Mouse (Mus musculus) cerebellum, adult (tissue): ENCODE results near the gene Afm.

Source experiments
- ATAC-seq: cut with Nextera tagmentation; 2 replicates; pipeline ENCODE4 v1.9.2; 2017; ENCODE audit warnings: mild to moderate bottlenecking, moderate library complexity, mixed read lengths; ENCODE audit not compliant: insufficient number of reproducible peaks, low FRiP score, low TSS enrichment

Afm gene

DNA sequence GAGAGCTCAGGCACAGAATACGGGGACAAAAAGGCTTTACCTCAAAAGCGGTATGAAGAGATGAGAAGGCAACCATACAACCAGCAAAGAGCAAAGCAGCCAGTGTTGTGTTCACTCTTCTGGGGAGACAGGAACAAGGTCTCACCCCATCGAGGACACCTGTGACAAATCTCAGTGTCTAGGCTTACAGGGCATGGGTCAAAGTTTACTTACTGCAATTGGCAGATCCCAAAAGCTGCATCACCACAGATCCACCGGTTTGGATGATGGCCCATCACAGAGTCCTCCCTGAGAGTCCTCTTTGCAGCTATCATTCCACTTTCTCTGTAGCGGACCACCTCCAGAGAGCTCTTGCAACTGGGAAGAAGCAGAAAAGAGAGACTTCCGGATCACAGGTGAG lies 3.2 kb upstream of the Afm start:
- no peak for ATAC-seq

DNA sequence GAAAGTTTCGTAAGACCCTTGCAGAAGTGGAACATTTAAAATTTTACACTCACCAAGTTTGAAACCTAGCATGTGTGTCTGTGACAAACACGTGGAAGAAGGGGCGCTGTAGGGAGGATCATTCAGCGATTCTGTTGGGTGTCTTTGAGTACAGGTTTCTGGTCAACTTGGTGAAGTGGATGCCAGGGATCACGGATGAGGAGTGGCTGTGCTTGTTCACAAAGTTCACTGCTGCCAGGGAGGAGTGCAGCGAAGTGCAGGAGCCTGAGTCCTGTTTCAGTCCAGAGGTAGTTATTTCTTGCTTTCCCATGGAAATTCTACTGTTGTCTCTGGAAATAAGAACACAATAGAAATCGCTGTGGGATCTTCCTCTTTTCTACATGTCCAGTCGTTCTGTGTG lies 32.5 kb downstream of the Afm start:
- ATAC-seq = no peak

DNA sequence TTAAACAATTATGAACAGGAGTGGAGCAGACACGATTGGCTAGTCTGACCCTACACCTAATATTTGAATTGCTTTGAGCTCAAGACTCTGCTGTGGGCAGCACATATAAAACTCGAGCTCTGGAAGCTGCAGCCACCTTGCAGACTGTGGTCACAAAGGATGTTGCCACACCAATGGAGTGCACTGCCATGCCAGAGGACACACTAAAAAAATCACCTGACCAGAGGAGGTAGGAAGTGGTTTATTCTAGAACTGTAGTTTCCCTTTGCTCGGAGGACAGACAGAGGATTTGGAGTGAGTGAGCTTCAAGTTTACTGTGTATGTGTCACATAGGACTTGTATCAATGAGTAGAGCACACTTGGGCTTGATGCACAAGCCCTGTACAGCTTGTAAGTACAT lies 37.3 kb downstream of the Afm start:
- ATAC-seq = no peak

DNA sequence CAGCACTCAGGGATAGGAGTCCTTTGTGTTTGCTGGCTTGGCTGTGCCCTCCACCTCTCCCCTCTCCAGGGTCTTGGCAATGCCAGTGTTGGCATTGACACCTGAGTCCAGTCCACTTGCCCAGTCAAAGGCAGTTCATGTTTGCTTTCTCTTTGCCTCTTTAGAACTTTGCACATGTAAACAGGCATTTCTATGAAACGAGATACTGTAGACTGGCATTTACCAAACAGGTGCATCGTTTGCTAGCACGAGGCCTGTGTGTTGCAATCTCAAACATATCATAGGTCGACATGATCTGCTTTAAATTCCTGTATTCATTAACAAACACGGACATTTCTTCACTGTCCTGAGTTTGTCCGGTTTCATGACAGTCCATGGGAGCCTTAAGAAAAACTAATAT lies 42.0 kb downstream of the Afm start, which contains the start of gene 5830473C10Rik:
TSS of gene 5830473C10Rik (plus strand) at position 365 of the 400 bp plus-strand sequence.
- ATAC-seq = no peak

DNA sequence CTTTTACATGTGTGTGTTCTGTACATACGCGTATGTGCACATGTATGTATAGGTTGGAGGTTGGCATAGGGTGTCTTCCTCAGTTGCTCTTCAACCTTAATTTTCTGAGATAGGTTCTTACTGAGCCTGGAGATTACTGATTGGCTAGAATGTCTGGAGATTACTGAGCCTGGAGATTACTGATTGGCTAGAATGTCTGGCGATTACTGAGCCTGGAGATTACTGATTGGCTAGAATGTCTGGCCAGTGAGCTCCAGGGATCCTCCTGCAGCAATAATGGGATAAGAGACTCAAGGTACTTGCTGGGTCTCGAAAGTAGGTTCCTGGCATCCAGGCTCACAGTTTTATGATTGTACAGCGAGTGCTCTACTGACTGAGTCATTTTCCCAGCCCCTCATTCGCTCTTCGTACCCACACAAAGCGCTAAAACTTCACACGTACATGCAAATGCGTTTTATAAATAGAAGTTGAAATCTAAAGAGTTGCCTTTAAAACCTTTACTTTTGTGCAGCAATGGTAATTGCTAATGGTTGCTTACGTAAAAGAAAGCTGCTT lies 43.1 kb downstream of the Afm start:
- no peak for ATAC-seq

DNA sequence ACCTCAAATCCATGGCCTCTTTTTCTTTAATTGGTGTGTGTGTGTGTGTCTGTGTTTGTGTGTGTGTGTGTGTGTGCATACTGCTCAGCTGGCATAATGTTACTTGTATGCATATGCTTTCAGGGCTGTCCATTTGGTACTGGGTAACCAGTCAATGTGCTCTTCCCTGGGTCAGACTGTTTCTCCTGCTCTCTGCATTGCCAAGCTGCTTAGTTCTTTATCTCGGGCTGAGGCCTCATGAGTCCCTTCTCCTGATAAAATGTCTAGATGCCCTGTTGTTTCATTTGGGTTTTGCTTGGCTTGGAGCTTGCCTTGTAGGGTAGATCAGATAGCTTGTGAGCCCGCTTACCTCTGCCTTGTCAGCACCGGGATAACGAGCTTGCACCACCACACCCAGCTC lies 44.1 kb downstream of the Afm start:
- ATAC-seq = no peak

DNA sequence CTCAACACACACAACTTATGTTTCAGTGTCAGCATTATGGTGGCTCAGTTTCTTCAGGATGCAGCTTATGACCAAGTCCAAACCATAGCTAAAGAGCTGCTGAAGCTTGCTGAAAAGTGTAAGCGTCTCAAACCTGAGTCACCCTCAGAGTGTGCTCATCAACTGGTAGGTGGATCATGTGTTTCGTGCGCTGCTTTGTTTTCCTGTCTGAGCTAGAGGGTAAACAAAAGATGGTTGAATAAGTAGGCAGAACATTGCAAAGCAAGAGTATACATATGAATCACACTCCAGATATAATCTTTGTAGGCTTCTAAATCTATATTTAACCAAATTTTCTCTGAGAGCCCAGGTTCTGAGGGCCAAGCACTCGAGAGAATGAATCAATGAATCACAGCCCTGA lies 45.4 kb downstream of the Afm start:
- no peak for ATAC-seq

DNA sequence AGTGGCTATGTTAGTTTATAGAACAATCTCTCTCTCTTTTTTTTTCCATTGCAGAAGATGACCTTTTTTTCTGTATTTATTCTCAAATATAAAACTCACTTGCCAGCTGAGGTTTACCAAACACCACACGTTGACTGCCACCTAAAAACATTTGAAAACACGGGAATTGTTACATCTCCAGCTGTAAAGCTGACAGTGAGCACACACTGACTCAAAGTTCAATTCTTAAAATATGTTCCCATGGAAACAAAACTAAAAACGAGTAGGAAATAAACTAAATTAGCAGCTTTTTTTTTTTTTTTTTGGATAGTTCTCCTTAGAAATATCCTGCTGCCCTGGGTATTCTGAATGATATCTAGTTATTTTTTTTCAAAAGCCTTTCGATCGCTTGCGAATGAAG lies 46.5 kb downstream of the Afm start:
- ATAC-seq = no peak

DNA sequence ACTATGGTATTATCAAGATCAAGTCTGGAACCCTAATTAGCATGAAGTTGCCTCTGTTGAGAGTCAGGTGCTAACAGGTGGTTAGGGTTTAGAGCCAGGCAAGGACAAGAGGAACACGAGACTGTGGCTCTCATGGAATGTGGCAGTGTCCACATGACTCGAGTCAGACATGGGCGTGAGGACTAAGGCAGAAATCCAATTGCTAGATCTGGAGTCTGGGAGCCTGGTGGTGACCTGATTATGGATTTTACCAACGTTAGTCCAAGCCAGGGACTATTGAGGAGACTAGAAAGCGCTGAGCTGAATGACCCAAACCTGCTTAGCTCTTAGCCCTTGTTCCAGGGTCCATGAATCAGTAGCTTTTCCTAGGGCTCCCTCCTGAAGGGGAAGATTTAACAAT lies 49.1 kb downstream of the Afm start:
- no peak for ATAC-seq

DNA sequence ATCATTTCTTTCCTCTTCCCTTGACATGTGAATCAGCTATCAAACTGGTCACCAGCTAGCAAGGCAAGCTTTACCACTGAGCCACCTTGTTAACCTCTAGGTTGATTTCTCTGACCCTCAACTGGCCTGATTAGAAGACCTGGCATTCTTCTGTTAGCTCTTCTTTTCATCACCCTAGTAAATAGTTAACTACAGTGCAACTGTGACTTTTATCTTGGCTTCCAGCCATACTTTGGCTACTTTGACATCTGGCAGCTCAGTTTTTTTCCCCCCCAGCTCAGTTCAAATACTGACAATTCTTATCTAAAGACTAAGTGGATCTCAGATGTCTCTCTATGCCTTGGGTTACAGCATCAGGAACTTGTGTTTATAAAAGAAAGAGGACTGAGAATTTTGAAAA lies 49.6 kb downstream of the Afm start:
- ATAC-seq = no peak

DNA sequence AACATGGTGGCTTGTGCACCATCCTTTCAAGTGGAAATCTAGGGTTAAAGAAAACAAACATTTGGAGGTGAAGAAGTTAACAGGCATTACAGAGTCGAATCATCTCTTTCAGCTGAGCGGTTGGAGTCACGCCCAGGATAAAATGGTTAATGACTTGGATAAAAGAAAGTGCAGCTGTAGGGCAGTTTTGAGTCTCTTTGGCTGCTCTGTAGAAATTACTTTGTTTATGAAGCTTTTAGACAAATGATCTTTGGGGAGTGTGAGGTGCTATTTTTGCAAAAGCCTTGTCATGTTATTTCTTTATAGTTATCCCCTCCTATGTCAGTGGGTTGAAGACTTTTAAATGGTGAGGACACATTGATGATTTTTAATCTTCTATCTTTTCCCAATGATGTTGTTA lies 52.5 kb downstream of the Afm start:
- no peak for ATAC-seq

DNA sequence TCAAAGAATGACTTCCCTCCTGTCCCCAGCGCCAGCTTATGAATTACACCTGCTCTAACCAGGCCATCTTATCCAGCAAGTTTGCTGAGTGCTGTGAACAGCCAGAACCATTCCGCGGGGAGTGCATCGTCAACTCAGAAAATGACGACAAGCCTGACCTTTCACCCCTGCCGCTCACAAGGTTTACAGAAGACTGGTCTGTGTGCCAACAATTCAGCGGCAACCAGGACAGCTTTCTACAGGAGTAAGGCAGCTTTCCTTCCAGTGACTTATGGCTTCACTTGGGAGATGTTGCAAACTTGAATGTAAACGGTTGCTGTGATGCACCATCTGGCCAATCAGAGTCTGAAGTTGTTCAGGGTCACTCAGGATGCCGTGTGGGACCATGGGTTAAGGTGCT lies 59.0 kb downstream of the Afm start:
- ATAC-seq = no peak

DNA sequence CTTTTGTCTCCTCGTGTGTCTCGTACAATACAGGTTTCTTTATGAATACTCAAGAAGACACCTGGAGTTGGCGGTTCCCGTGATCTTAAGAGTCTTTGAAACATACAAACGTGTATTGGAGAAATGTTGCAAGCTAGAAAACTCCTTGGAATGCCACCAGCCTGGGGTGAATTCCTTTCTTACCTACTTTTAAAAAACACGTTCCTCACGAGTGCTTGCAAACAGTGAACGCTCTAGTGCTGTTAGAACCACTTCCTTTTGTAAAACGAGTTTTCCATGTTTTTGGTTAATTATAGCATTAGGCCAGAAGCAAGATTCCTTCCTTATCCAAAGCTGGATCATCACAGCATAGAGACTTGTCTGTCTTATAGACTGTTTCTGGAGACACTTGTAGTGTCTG lies 60.8 kb downstream of the Afm start:
- ATAC-seq = no peak

DNA sequence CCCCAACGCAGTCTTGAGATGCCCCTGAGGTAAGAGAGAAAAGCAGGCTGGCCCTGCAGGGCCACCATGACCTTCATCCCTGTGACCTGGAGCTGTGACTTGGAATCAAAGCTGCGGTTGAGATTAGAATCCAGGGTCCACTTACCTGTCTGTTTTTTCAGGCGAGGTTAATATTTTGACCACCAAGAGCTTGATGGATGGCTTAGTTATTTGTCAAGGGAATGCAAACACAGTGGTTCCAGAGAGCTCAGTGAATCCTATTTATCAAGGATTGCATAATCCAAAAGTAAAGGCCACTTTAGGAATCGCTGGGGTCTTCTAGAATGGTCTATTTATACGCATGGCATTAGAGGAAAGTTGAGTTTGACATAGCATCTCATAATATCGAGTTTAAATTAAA lies 63.4 kb downstream of the Afm start:
- ATAC-seq = no peak

DNA sequence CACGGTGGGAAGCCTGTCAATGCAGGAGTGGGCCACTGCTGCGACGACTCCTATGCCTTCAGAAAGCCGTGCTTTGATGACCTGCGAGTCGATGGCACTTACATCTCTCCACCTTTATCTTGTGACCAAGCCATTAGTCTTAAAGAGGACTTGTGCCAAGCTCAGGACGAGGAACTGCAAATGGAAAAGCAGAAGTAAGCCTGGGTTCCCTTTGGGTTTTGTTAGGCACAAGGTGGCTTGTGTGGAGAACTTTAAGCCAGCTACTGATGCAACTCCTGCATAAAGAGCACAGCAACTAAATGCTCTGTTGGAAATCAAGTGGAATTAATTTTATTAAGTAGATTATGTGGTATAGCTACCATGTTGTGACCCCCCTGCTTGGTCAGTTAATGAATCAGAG lies 66.1 kb downstream of the Afm start:
- ATAC-seq = no peak

DNA sequence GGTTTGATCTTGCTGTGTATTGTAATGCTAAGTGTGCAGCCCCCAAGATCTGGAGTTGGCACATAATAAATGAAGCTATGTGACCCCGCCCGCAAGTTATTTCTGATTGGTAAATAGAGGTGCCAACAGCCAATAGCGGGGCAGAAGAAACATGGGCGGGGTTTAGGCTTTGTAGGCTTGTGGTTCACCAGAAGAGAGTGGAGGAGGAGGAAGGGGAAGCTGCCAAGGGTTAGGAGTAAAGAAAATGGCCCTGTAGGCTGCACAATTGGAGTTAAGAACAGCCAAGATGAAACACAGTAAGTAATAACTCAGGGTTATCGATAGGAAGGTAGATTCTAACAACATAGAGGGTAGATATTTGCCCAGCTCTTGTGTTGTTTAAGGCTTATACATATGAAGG lies 67.8 kb downstream of the Afm start:
- no peak for ATAC-seq

DNA sequence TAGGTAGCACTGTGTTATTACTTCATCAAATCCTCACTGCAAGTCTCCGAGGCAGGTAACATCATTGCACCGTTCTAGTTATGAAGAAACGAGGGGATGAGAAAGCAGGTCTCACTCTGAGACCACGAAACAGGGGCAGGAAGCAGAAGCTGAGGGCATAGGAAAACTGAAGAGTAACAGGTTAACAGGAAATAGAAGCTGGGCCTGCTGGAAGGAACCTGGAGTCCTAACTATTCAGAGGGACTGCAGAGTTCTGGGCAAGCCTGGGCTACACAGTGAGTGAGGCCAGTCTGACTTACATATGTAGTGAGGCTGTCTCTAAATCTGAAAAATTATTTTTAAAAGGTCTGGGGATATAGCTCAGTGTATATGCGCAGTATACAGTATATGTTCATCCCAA lies 69.4 kb downstream of the Afm start:
- ATAC-seq = no peak

DNA sequence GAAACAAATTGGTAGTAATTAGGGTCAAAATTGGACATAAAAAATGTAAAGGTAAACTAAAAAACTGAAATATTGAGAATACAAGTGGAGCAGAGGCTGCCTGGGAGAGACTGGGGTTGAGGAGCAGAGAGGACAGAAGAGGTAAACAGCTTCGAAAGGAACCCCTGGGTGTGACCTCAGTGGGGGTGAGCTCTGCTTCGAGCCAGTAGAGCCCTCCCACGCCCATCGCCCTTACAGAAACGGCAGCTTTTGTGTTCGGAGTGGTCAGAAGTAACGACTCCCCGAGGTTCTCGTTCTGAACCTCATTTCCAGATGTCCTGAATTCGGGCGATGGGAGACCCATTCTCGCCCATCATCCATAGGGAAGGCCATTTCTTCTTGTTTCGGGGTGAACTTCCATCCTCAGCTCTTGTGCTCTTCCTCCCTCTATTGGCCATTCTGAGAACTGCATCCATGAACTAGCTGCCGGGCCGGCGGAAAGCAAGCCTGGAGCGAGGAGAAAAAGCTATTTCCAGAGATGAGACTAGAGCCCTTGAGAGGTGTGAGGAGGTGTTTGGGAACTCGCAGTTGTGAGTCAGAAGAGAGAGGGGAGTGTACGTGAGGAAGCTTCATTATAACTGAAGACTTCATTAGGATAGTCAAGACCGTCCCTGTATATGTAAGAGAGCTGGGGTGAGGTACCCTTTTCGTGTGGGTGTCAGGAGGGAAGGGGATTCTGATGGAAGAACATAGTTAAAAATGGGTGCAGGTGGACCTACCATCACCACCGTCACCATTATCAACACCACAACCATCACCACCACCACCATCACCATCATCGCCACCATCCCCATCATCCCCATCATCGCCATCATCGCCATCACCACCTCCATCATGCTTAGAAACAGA lies 70.2 kb downstream of the Afm start:
- ATAC-seq = peak; percentile 80

DNA sequence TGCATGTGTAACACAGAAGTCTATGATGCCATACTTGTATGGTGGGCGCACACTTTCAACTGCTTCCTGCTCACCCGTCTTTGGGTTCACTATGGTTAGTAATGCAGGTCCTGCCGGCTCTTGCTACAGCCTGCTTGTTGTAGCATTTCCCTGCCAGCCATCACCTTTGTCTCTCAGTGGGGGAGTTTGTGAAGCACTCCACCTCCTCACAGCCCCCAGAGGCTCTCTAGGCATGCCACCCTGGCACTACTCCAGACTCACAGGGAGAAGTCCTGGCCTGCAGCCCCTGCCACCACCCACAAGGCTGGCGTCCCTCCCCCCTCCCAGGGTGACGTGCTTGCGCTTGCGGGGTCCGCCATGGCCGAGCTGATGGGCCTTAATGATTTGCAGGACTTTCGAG lies 71.9 kb downstream of the Afm start:
- no peak for ATAC-seq

DNA sequence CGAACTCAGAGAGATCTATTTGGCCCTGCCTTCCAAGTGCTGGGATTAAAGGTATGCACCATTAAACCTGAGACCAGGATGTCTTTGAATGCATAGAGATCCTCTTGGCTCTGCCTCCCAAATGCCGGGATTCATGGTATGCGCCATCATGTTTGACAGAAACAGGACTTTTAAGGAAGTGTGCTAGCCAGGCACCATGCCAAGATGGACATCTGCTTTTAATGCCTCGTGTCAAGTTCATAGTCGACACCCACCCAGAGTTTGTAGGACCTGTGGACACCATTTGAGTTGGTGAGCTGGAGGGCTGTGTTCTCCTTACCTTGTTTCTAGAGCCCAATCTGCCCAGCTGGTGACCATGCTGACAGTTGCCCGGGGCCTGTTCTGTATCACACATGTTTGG lies 73.2 kb downstream of the Afm start:
- no peak for ATAC-seq

DNA sequence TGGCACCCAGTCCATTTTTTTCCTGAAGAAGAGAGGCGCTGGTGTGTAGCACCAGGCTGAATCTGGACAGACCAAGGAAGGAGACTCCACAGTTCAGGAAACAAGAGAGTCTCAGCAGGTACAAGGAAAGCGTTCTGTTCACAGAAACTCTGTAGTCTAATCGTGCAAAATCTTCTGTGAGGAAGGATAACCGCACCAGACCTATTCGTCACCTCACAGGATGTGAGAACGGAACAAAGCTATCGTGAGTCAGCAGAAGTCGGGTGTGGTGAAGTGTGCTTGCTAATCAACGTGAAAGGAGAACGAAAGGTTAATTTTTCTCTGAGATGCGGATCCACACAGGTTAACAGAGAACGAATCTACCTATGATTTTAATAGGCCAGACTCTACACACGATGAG lies 76.2 kb downstream of the Afm start:
- no peak for ATAC-seq

DNA sequence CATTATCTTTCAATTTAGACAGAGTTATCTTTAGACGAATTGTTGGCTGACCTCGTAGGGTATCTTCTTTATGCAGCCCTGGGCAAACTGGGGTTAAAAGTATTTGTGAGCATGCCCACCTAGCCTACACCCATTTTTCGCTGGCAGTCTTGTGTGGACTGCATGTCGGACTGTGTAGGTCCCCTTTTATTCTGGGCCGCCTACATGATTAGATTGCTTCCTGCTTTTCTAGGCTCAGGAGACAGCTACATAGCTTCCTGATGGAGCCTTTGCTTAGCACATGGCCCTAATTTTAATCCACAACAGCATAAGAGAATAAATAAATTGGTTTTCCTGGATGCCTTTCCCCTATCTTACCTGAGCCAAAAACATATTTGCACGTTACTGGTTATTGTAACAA lies 77.4 kb downstream of the Afm start:
- no peak for ATAC-seq
